Mouse (Mus musculus) midbrain, embryonic 15.5 days (tissue): Measurements from ENCODE around the gene Traf6. TPM values are rescaled to one million over a fixed set of nuclear protein-coding genes. Genes with fewer than 3 reads are reported as not detected.

Source experiments
- ATAC-seq: fragments of 200-750 bp; cut with Nextera tagmentation; replicated peaks from 2 replicates; pipeline ENCODE4 v1.8.0; 2017; ENCODE audit warnings: moderate TSS enrichment
- H3K27ac ChIP-seq: fragments of 300-500 bp; sonication (generic); 2 replicates; pipeline ENCODE4 v1.5.1; 2015; ENCODE audit warnings: mild to moderate bottlenecking, inconsistent platforms
- H3K27me3 ChIP-seq: fragments of 300-500 bp; sonication (generic); replicated peaks from 2 replicates; pipeline ENCODE4 v1.6.1; 2015; ENCODE audit warnings: inconsistent platforms
- H3K36me3 ChIP-seq: fragments of 300-500 bp; sonication (generic); replicated peaks from 2 replicates; pipeline ENCODE4 v1.6.1; 2015; ENCODE audit warnings: inconsistent platforms
- H3K4me1 ChIP-seq: fragments of 300-500 bp; sonication (generic); 2 replicates; pipeline ENCODE4 v1.6.1; 2015; ENCODE audit warnings: inconsistent platforms
- H3K4me2 ChIP-seq: fragments of 300-500 bp; sonication (generic); 2 replicates; pipeline ENCODE4 v1.6.1; 2015; ENCODE audit warnings: inconsistent platforms, mild to moderate bottlenecking, moderate library complexity
- H3K4me3 ChIP-seq: fragments of 300-500 bp; sonication (generic); 2 replicates; pipeline ENCODE4 v1.5.1; 2015; ENCODE audit warnings: mild to moderate bottlenecking, inconsistent platforms
- H3K9ac ChIP-seq: fragments of 300-500 bp; sonication (generic); 2 replicates; pipeline ENCODE4 v1.6.1; 2015; ENCODE audit warnings: mild to moderate bottlenecking, inconsistent platforms
- H3K9me3 ChIP-seq: fragments of 300-500 bp; sonication (generic); 2 replicates; pipeline ENCODE4 v1.6.1; 2016; ENCODE audit warnings: inconsistent platforms
- WGBS: fragments of 180-500 bp; shearing (Covaris S2); methylation state at CpG from one replicate; pipeline ENCODE4 v1.1.7; 2015; ENCODE audit warnings: mixed read lengths; 5-methylcytosine and 5-hydroxymethylcytosine counted together
- polyA plus RNA-seq: library from polyadenylated mRNA; unstranded; fragments of >200 nt; fragmentation: Nextera tagmentation; extraction: Ambion mirVana; gene quantifications from 2 replicates; pipeline ENCODE4 v1.2.1, GENCODE M21; 2015

Traf6 gene
- polyA plus RNA-seq, 1 experiment from 2014 or later: 6.6 TPM

GRCm38 (mm10) chr2:101665703-101666092 lies 12.5 kb upstream of the Traf6 start:
- 0 out of 2 replicates have a peak, but pooled peaks have one; percentile 30 for ATAC-seq
- Histone ChIP-seq H3K36me3 (no peaks in the 10 kb centered on the region), H3K27ac (no peak overlapping the region)

GRCm38 (mm10) chr2:101668751-101669150 lies 9.5 kb upstream of the Traf6 start:
- H3K36me3 ChIP-seq: no peaks in the 10 kb centered on the region
- H3K4me3 ChIP-seq: no peak overlapping the region
- WGBS: 95% methylated on average over 3 of the region's 3 CpGs
- H3K4me2 ChIP-seq: no peak overlapping the region
- no peak overlapping the region for H3K9ac ChIP-seq
- 0 out of 2 replicates have a peak, but pooled peaks cover 3% of the 10 kb centered on the region for H3K4me1 ChIP-seq
- H3K9me3 ChIP-seq: no peaks in the 10 kb centered on the region
- no peak overlapping the region for H3K27ac ChIP-seq
- ATAC-seq: no peak
- no peaks in the 10 kb centered on the region for H3K27me3 ChIP-seq

More at GRCm38 (mm10) chr2:101665703-101666092, 12.5 kb upstream of the Traf6 start:
- no peaks in the 10 kb centered on the region for H3K27me3 ChIP-seq
- no peak overlapping the region for H3K4me3 ChIP-seq
- no peak overlapping the region for H3K9ac ChIP-seq
- no peak overlapping the region for H3K4me2 ChIP-seq
- WGBS: 88% methylated on average over 3 of the region's 3 CpGs
- H3K4me1 ChIP-seq: 0 out of 2 replicates have a peak, but pooled peaks cover 3% of the 10 kb centered on the region
- H3K9me3 ChIP-seq: no peaks in the 10 kb centered on the region

GRCm38 (mm10) chr2:101673547-101673946 lies 4.7 kb upstream of the Traf6 start:
- H3K9me3 ChIP-seq: no peaks in the 10 kb centered on the region
- no peak overlapping the region for H3K4me3 ChIP-seq
- H3K27me3 ChIP-seq: no peaks in the 10 kb centered on the region
- H3K36me3 ChIP-seq: no peaks in the 10 kb centered on the region
- no peak for ATAC-seq
- no peak overlapping the region for H3K4me2 ChIP-seq
- H3K9ac ChIP-seq: no peak overlapping the region
- 80% methylated on average over 3 of the region's 3 CpGs for WGBS
- H3K4me1 ChIP-seq: no peaks in the 10 kb centered on the region
- no peak overlapping the region for H3K27ac ChIP-seq

GRCm38 (mm10) chr2:101679164-101679784 lies 1.0 kb downstream of the Traf6 start:
- 2% methylated on average over 15 of the region's 15 CpGs for WGBS

GRCm38 (mm10) chr2:101684421-101684820 lies 6.2 kb downstream of the Traf6 start:
- 91% methylated on average over 12 of the region's 12 CpGs for whole genome bisulfite sequencing

More at GRCm38 (mm10) chr2:101679164-101679784, 1.0 kb downstream of the Traf6 start:
- Histone ChIP-seq H3K4me1 (peaks cover 11% of the 10 kb centered on the region), H3K36me3 (no peaks in the 10 kb centered on the region), H3K4me3 (peak overlapping the region; percentile 61), H3K27ac (no peak overlapping the region), H3K9ac (peak overlapping the region; percentile 65), H3K4me2 (peak overlapping the region; percentile 74), H3K27me3 (no peaks in the 10 kb centered on the region), H3K9me3 (no peaks in the 10 kb centered on the region)
- ATAC-seq: no peak

GRCm38 (mm10) chr2:101688011-101688410 lies 9.8 kb downstream of the Traf6 start:
- Histone ChIP-seq H3K27ac (no peak overlapping the region), H3K4me3 (no peak overlapping the region), H3K4me2 (no peak overlapping the region), H3K9me3 (no peaks in the 10 kb centered on the region), H3K4me1 (no peaks in the 10 kb centered on the region), H3K9ac (no peak overlapping the region), H3K36me3 (peaks cover 9% of the 10 kb centered on the region), H3K27me3 (no peaks in the 10 kb centered on the region)
- no peak for ATAC-seq
- WGBS: 89% methylated on average over 5 of the region's 5 CpGs

More at GRCm38 (mm10) chr2:101684421-101684820, 6.2 kb downstream of the Traf6 start:
- Histone ChIP-seq H3K36me3 (peaks cover 9% of the 10 kb centered on the region), H3K4me1 (peaks cover 7% of the 10 kb centered on the region), H3K27ac (no peak overlapping the region), H3K4me2 (no peak overlapping the region), H3K27me3 (no peaks in the 10 kb centered on the region), H3K9me3 (no peaks in the 10 kb centered on the region), H3K9ac (no peak overlapping the region), H3K4me3 (no peak overlapping the region)
- ATAC-seq: no peak

GRCm38 (mm10) chr2:101690252-101690827 lies 12.1 kb downstream of the Traf6 start:
- H3K4me3 ChIP-seq: no peak overlapping the region
- 90% methylated on average over 9 of the region's 9 CpGs for WGBS
- no peaks in the 10 kb centered on the region for H3K4me1 ChIP-seq
- no peak overlapping the region for H3K27ac ChIP-seq
- no peaks in the 10 kb centered on the region for H3K9me3 ChIP-seq
- no peak for ATAC-seq
- peaks cover 9% of the 10 kb centered on the region for H3K36me3 ChIP-seq
- H3K9ac ChIP-seq: no peak overlapping the region
- H3K4me2 ChIP-seq: no peak overlapping the region
- no peaks in the 10 kb centered on the region for H3K27me3 ChIP-seq

GRCm38 (mm10) chr2:101693043-101693442 lies 14.8 kb downstream of the Traf6 start:
- WGBS: 68% methylated on average over 4 of the region's 4 CpGs
- no peak overlapping the region for H3K4me3 ChIP-seq
- H3K4me1 ChIP-seq: no peaks in the 10 kb centered on the region
- H3K9ac ChIP-seq: no peak overlapping the region
- ATAC-seq: no peak
- no peak overlapping the region for H3K27ac ChIP-seq
- H3K36me3 ChIP-seq: peaks cover 11% of the 10 kb centered on the region
- H3K27me3 ChIP-seq: no peaks in the 10 kb centered on the region
- no peaks in the 10 kb centered on the region for H3K9me3 ChIP-seq
- H3K4me2 ChIP-seq: no peak overlapping the region

GRCm38 (mm10) chr2:101693577-101694215 lies 15.5 kb downstream of the Traf6 start:
- no peaks in the 10 kb centered on the region for H3K4me1 ChIP-seq
- no peaks in the 10 kb centered on the region for H3K9me3 ChIP-seq
- no peak for ATAC-seq
- no peak overlapping the region for H3K9ac ChIP-seq
- no peak overlapping the region for H3K4me3 ChIP-seq
- WGBS: 63% methylated on average over 5 of the region's 5 CpGs
- no peak overlapping the region for H3K4me2 ChIP-seq
- H3K27me3 ChIP-seq: no peaks in the 10 kb centered on the region
- H3K27ac ChIP-seq: no peak overlapping the region
- H3K36me3 ChIP-seq: peaks cover 12% of the 10 kb centered on the region

GRCm38 (mm10) chr2:101695584-101695983 lies 17.4 kb downstream of the Traf6 start:
- H3K27me3 ChIP-seq: no peaks in the 10 kb centered on the region
- H3K4me1 ChIP-seq: no peaks in the 10 kb centered on the region
- H3K9ac ChIP-seq: no peak overlapping the region
- H3K9me3 ChIP-seq: no peaks in the 10 kb centered on the region
- no peak overlapping the region for H3K4me3 ChIP-seq
- no peak for ATAC-seq
- no peak overlapping the region for H3K4me2 ChIP-seq
- H3K27ac ChIP-seq: no peak overlapping the region
- H3K36me3 ChIP-seq: peaks cover 11% of the 10 kb centered on the region
- WGBS: 87% methylated on average over 7 of the region's 7 CpGs

- H3K27me3 ChIP-seq: no peaks in the 10 kb centered on the region
- H3K4me1 ChIP-seq: no peaks in the 10 kb centered on the region
- H3K27ac ChIP-seq: no peak overlapping the region
- H3K9ac ChIP-seq: no peak overlapping the region
- H3K4me3 ChIP-seq: no peak overlapping the region
- ATAC-seq: no peak
- 93% methylated on average over 4 of the region's 4 CpGs for WGBS
- H3K4me2 ChIP-seq: no peak overlapping the region
- H3K9me3 ChIP-seq: no peaks in the 10 kb centered on the region
- peaks cover 11% of the 10 kb centered on the region for H3K36me3 ChIP-seq
Observed at GRCm38 (mm10) chr2:101699284-101699683, 21.1 kb downstream of the Traf6 start.

GRCm38 (mm10) chr2:101705941-101706485 lies 27.8 kb downstream of the Traf6 start:
- Histone ChIP-seq H3K27ac (no peak overlapping the region), H3K36me3 (no peaks in the 10 kb centered on the region), H3K27me3 (no peaks in the 10 kb centered on the region), H3K4me2 (no peak overlapping the region), H3K4me1 (0 out of 2 replicates have a peak, but pooled peaks cover 3% of the 10 kb centered on the region), H3K9ac (no peak overlapping the region), H3K4me3 (no peak overlapping the region), H3K9me3 (no peaks in the 10 kb centered on the region)
- 44% methylated on average over 5 of the region's 5 CpGs for WGBS
- no peak for ATAC-seq
